Mouse (Mus musculus): ENCODE results near the gene Pcgf1. TPM values are rescaled to one million over a fixed set of nuclear protein-coding genes. Genes with fewer than 3 reads are reported as not detected.

Gene Pcgf1
- polyA plus RNA-seq, 1 experiment, result 13.0 TPM

GRCm38 (mm10) chr6:83125331-83125730 lies 47.7 kb downstream of the Pcgf1 start, which contains the start of gene Ino80b:
Gene Ino80b (minus strand): TSS chr6:83125431.
- Histone ChIP-seq H3K4me2 (ENCODE audit: low read depth) (peak within 1 kb of the TSS; percentile 96), H3ac (ENCODE audit: control insufficient read depth, insufficient read length) (peak within 1 kb of the TSS; percentile 23), H3K4me3 (peak within 1 kb of the TSS; percentile 61), H3K36me3 (ENCODE audit: control insufficient read depth, insufficient read depth) (no peaks in the 10 kb centered on the region), H3K79me2 (ENCODE audit: control insufficient read depth, insufficient read depth) (peaks cover 15% of the 10 kb centered on the region), H3K27me3 (ENCODE audit: control insufficient read depth, insufficient read depth, insufficient read length) (no peaks in the 10 kb centered on the region)
- no peak for TF ChIP-seq REST (IDR thresholded peaks at IDR 0.05; ENCODE audit: insufficient read depth, insufficient read length)

- no peak for TF ChIP-seq TCF3 (IDR thresholded peaks at IDR 0.05; ENCODE audit: insufficient read length, low read depth)
- no peak for TF ChIP-seq SRF (IDR thresholded peaks at IDR 0.05; ENCODE audit: control insufficient read depth, insufficient read length, low read depth)
- TF ChIP-seq POLR2A (IDR thresholded peaks at IDR 0.05; ENCODE audit: insufficient read length, low read depth), result no peak
- TF ChIP-seq POLR2AphosphoS2 (IDR thresholded peaks at IDR 0.05; ENCODE audit: insufficient read length, low read depth), result no peak
- TF ChIP-seq MAX (IDR thresholded peaks at IDR 0.05; ENCODE audit: low read depth), result no peak
- no peak for TF ChIP-seq TCF12 (IDR thresholded peaks at IDR 0.05; ENCODE audit: insufficient read depth, poor library complexity, severe bottlenecking)
- TF ChIP-seq MYOD1 (IDR thresholded peaks at IDR 0.05; ENCODE audit: control insufficient read depth in 1 of 3, insufficient read length in 2 of 3, low read depth in 2 of 3), result no peak
- TF ChIP-seq USF1 (IDR thresholded peaks at IDR 0.05; ENCODE audit: low read depth), result no peak
- TF ChIP-seq MYOG (IDR thresholded peaks at IDR 0.05; ENCODE audit: control insufficient read depth in 1 of 3, insufficient read depth in 1 of 3, insufficient read length in 2 of 3, low read depth in 2 of 3), result no peak
- TF ChIP-seq REST (IDR thresholded peaks at IDR 0.05; ENCODE audit: insufficient read depth, insufficient read length), result no peak
- no peak for TF ChIP-seq E2F4 (IDR thresholded peaks at IDR 0.05; ENCODE audit: insufficient read depth)
- TF ChIP-seq CEBPB (IDR thresholded peaks at IDR 0.05; ENCODE audit: insufficient read depth, poor library complexity, severe bottlenecking), result no peak
- H3K27me3 ChIP-seq (ENCODE audit: control insufficient read depth, insufficient read depth, insufficient read length), result no peaks in the 10 kb centered on the region
- no peaks in the 10 kb centered on the region for H3K36me3 ChIP-seq (ENCODE audit: control insufficient read depth, insufficient read depth)
- H3K79me2 ChIP-seq (ENCODE audit: control insufficient read depth, insufficient read depth), result peaks cover 7% of the 10 kb centered on the region
- no peak overlapping the region for H3ac ChIP-seq (ENCODE audit: control insufficient read depth, insufficient read length)
- no peak overlapping the region for H3K4me2 ChIP-seq (ENCODE audit: low read depth)
- no peak overlapping the region for H3K4me3 ChIP-seq
These were observed 49.8 kb downstream of the Pcgf1 start for GRCm38 (mm10) chr6:83127419-83127818.

Other genes starting within 250 kb of the Pcgf1 start
- gene Sema4f, start 138.1 kb upstream of the Pcgf1 start, polyA plus RNA-seq (2012; fragmentation: generic; extraction: Trizol), result 0.54 TPM
- gene M1ap, start 131.0 kb upstream of the Pcgf1 start, polyA plus RNA-seq (2012; fragmentation: generic; extraction: Trizol), result 0.92 TPM
- gene Dok1, start 44.4 kb upstream of the Pcgf1 start, polyA plus RNA-seq (2012; fragmentation: generic; extraction: Trizol), result 41.3 TPM
- gene Loxl3, start 43.7 kb upstream of the Pcgf1 start, polyA plus RNA-seq (2012; fragmentation: generic; extraction: Trizol), result 14.4 TPM
- gene Aup1, start 23.3 kb upstream of the Pcgf1 start, polyA plus RNA-seq (2012; fragmentation: generic; extraction: Trizol), result 199 TPM
- 96.2 TPM for gene Htra2, start 22.6 kb upstream of the Pcgf1 start, polyA plus RNA-seq (2012; fragmentation: generic; extraction: Trizol)
- 0.24 TPM for gene Dqx1, start 20.0 kb upstream of the Pcgf1 start, polyA plus RNA-seq (2012; fragmentation: generic; extraction: Trizol)
- 0.06 TPM for gene Tlx2, start 7.6 kb upstream of the Pcgf1 start, polyA plus RNA-seq (2012; fragmentation: generic; extraction: Trizol)
- gene Lbx2, start 8.5 kb downstream of the Pcgf1 start, polyA plus RNA-seq (2012; fragmentation: generic; extraction: Trizol), result 0.07 TPM
- gene Ccdc142, start 23.7 kb downstream of the Pcgf1 start, polyA plus RNA-seq (2012; fragmentation: generic; extraction: Trizol), result 1.2 TPM
- 0.96 TPM for gene Gm42688, start 23.7 kb downstream of the Pcgf1 start, polyA plus RNA-seq (2012; fragmentation: generic; extraction: Trizol)
- 177 TPM for gene Mrpl53, start 31.2 kb downstream of the Pcgf1 start, polyA plus RNA-seq (2012; fragmentation: generic; extraction: Trizol)
- 33.2 TPM for gene Mogs, start 37.6 kb downstream of the Pcgf1 start, polyA plus RNA-seq (2012; fragmentation: generic; extraction: Trizol)
- 79.6 TPM for gene Wbp1, start 43.7 kb downstream of the Pcgf1 start, polyA plus RNA-seq (2012; fragmentation: generic; extraction: Trizol)
- 38.3 TPM for gene Ino80b, start 47.6 kb downstream of the Pcgf1 start, polyA plus RNA-seq (2012; fragmentation: generic; extraction: Trizol)
- 29.7 TPM for gene Rtkn, start 57.6 kb downstream of the Pcgf1 start, polyA plus RNA-seq (2012; fragmentation: generic; extraction: Trizol)
- gene Wdr54, start 78.5 kb downstream of the Pcgf1 start, polyA plus RNA-seq (2012; fragmentation: generic; extraction: Trizol), result 12.3 TPM
- gene 1700003E16Rik, start 78.5 kb downstream of the Pcgf1 start, polyA plus RNA-seq (2012; fragmentation: generic; extraction: Trizol), result 1.9 TPM
- 106 TPM for gene Dctn1, start 88.1 kb downstream of the Pcgf1 start, polyA plus RNA-seq (2012; fragmentation: generic; extraction: Trizol)
- 0.02 TPM for gene Slc4a5, start 142.0 kb downstream of the Pcgf1 start, polyA plus RNA-seq (2012; fragmentation: generic; extraction: Trizol)
- 260 TPM for gene Mthfd2, start 248.0 kb downstream of the Pcgf1 start, polyA plus RNA-seq (2012; fragmentation: generic; extraction: Trizol)
- gene Mob1a, start 248.1 kb downstream of the Pcgf1 start, polyA plus RNA-seq (2012; fragmentation: generic; extraction: Trizol), result 22.8 TPM